17 mouse cellular contexts compared by ENCODE assay signal in genomic region chr6:115043657-115044500, GRCm38 (mm10). TPM values are rescaled to one million over a fixed set of nuclear protein-coding genes. Genes with fewer than 3 reads are reported as not detected.
DNase-seq lines count a peak whose midpoint lies in the region; ATAC-seq and TF ChIP-seq lines count a peak whose summit lies in the region.
"Had no signal": no experiment of that assay in that cellular context is flagged by ENCODE, and none has a peak within 500 bp of the region (broad histone marks: within the 10 kb centered on the region; RNA-seq: fewer than 3 reads in every experiment).

No protein-coding gene starts in this region.

- no peak for TF ChIP-seq CTCF in hindbrain, postnatal 0 days (IDR thresholded peaks at IDR 0.05; ENCODE audit: low read depth)

- 46% methylated on average over 14 of the region's 14 CpGs for WGBS in forebrain, embryonic 13.5 days
- 75% methylated on average over 14 of the region's 14 CpGs for WGBS in forebrain, embryonic 11.5 days
- WGBS in midbrain, embryonic 14.5 days = 63% methylated on average over 14 of the region's 14 CpGs
- WGBS in midbrain, embryonic 10.5 days = 78% methylated on average over 14 of the region's 14 CpGs
- WGBS in hindbrain, postnatal 0 days = 51% methylated on average over 14 of the region's 14 CpGs
- 40% methylated on average over 14 of the region's 14 CpGs for WGBS in neural tube, embryonic 15.5 days

- DNase-seq in forebrain, embryonic 11.5 days (ENCODE audit: low spot score) = no peak
- peak; percentile 45 for DNase-seq in midbrain, embryonic 14.5 days
- DNase-seq in midbrain, embryonic 10.5 days (ENCODE audit: low spot score) = no peak
- peak; percentile 46 for DNase-seq in hindbrain, postnatal 0 days (ENCODE audit: low spot score)
- no peak for DNase-seq in adrenal gland, postnatal 10 days
- DNase-seq in kidney, adult 8-10 months = no peak
- DNase-seq: cerebellum, adult 11-12 months; heart, adult 2 months; liver, embryonic 13.5 days; lung, postnatal 14 days; thymus, adult 18-20 months had no signal

- no peaks in the 10 kb centered on the region; the same call in 1 of the 2 replicates for H3K27me3 ChIP-seq in forebrain, embryonic 13.5 days
- H3K27me3 ChIP-seq in forebrain, embryonic 11.5 days (ENCODE audit: control insufficient read depth, insufficient read depth, low read length) = no peaks in the 10 kb centered on the region
- no peaks in the 10 kb centered on the region for H3K27me3 ChIP-seq in midbrain, embryonic 14.5 days (ENCODE audit: control insufficient read depth, insufficient read depth, low read length)
- H3K27me3 ChIP-seq in midbrain, embryonic 10.5 days (ENCODE audit: low read depth, poor library complexity, severe bottlenecking) = no peaks in the 10 kb centered on the region
- no peaks in the 10 kb centered on the region for H3K27me3 ChIP-seq in hindbrain, postnatal 0 days (ENCODE audit: insufficient read depth, low read length)
- no peaks in the 10 kb centered on the region for H3K27me3 ChIP-seq in neural tube, embryonic 15.5 days (replicated peaks)
- H3K27me3 ChIP-seq: embryonic facial prominence, embryonic 12.5 days; kidney, embryonic 15.5 days; liver, embryonic 13.5 days had no signal

- peaks cover 18% of the 10 kb centered on the region for H3K4me1 ChIP-seq in forebrain, embryonic 13.5 days
- H3K4me1 ChIP-seq in forebrain, embryonic 11.5 days (replicated peaks; ENCODE audit: control insufficient read depth, insufficient read depth, low read length) = no peaks in the 10 kb centered on the region
- H3K4me1 ChIP-seq in midbrain, embryonic 14.5 days (ENCODE audit: control insufficient read depth, insufficient read depth, low read length) = no peaks in the 10 kb centered on the region
- no peaks in the 10 kb centered on the region for H3K4me1 ChIP-seq in midbrain, embryonic 10.5 days
- H3K4me1 ChIP-seq in hindbrain, postnatal 0 days (ENCODE audit: insufficient read depth, low read length) = no peaks in the 10 kb centered on the region
- peaks cover 23% of the 10 kb centered on the region for H3K4me1 ChIP-seq in neural tube, embryonic 15.5 days
- H3K4me1 ChIP-seq: embryonic facial prominence, embryonic 12.5 days; kidney, embryonic 15.5 days; limb, embryonic 10.5 days; liver, embryonic 13.5 days had no signal

- H3K27ac ChIP-seq in forebrain, embryonic 13.5 days = peak overlapping the region; percentile 70
- no peak overlapping the region for H3K27ac ChIP-seq in forebrain, embryonic 11.5 days (ENCODE audit: low read depth, low read length)
- H3K27ac ChIP-seq in midbrain, embryonic 14.5 days (replicated peaks; ENCODE audit: low read depth, low read length) = peak overlapping the region; percentile 14; the same call in 1 of the 2 replicates
- H3K27ac ChIP-seq in midbrain, embryonic 10.5 days (replicated peaks) = no peak overlapping the region
- peak overlapping the region; percentile 11; the same call in 1 of the 2 replicates for H3K27ac ChIP-seq in hindbrain, postnatal 0 days
- peak overlapping the region; percentile 75 for H3K27ac ChIP-seq in neural tube, embryonic 15.5 days (replicated peaks)
- H3K27ac ChIP-seq: embryonic facial prominence, embryonic 12.5 days; heart, adult 2 months; kidney, embryonic 15.5 days; limb, embryonic 10.5 days; liver, embryonic 13.5 days had no signal

- peak; percentile 92 for ATAC-seq in forebrain, embryonic 13.5 days
- ATAC-seq in forebrain, embryonic 11.5 days (replicated peaks; ENCODE audit: low FRiP score) = no peak
- ATAC-seq in midbrain, embryonic 14.5 days (ENCODE audit: low FRiP score, low TSS enrichment) = no peak
- peak; percentile 38; the same call in 1 of the 2 replicates for ATAC-seq in hindbrain, postnatal 0 days
- peak; percentile 90 for ATAC-seq in neural tube, embryonic 15.5 days (ENCODE audit: low FRiP score)
- ATAC-seq: inflammation-experienced regulatory T-cells, adult 6 months had no signal

- no peaks in the 10 kb centered on the region for H3K36me3 ChIP-seq in forebrain, embryonic 13.5 days (ENCODE audit: poor library complexity, severe bottlenecking)
- no peaks in the 10 kb centered on the region for H3K36me3 ChIP-seq in forebrain, embryonic 11.5 days (ENCODE audit: control insufficient read depth, insufficient read depth, low read length)
- H3K36me3 ChIP-seq in midbrain, embryonic 14.5 days (ENCODE audit: control insufficient read depth, insufficient read depth, low read length) = no peaks in the 10 kb centered on the region
- H3K36me3 ChIP-seq in midbrain, embryonic 10.5 days = no peaks in the 10 kb centered on the region
- no peaks in the 10 kb centered on the region for H3K36me3 ChIP-seq in hindbrain, postnatal 0 days (ENCODE audit: insufficient read depth, low read length)
- H3K36me3 ChIP-seq in neural tube, embryonic 15.5 days = no peaks in the 10 kb centered on the region
- H3K36me3 ChIP-seq: embryonic facial prominence, embryonic 12.5 days; kidney, embryonic 15.5 days; limb, embryonic 10.5 days; liver, embryonic 13.5 days had no signal

- H3K9ac ChIP-seq in forebrain, embryonic 13.5 days = no peak overlapping the region
- H3K9ac ChIP-seq in forebrain, embryonic 11.5 days (ENCODE audit: low read length) = no peak overlapping the region
- no peak overlapping the region for H3K9ac ChIP-seq in midbrain, embryonic 14.5 days (replicated peaks; ENCODE audit: low read length)
- H3K9ac ChIP-seq in hindbrain, postnatal 0 days (replicated peaks; ENCODE audit: low read length) = no peak overlapping the region
- 0 out of 2 replicates have a peak overlapping the region, but pooled peaks have one; percentile 20 for H3K9ac ChIP-seq in neural tube, embryonic 15.5 days (replicated peaks)
- H3K9ac ChIP-seq: embryonic facial prominence, embryonic 12.5 days; kidney, embryonic 15.5 days; liver, embryonic 13.5 days had no signal

- H3K9me3 ChIP-seq in forebrain, embryonic 13.5 days (replicated peaks) = no peaks in the 10 kb centered on the region
- no peaks in the 10 kb centered on the region for H3K9me3 ChIP-seq in forebrain, embryonic 11.5 days (ENCODE audit: control insufficient read depth, low read length)
- H3K9me3 ChIP-seq in midbrain, embryonic 14.5 days (ENCODE audit: control insufficient read depth, low read length) = no peaks in the 10 kb centered on the region
- no peaks in the 10 kb centered on the region for H3K9me3 ChIP-seq in midbrain, embryonic 10.5 days (replicated peaks)
- H3K9me3 ChIP-seq in hindbrain, postnatal 0 days (ENCODE audit: low read length) = no peaks in the 10 kb centered on the region
- H3K9me3 ChIP-seq in neural tube, embryonic 15.5 days (replicated peaks) = no peaks in the 10 kb centered on the region
- H3K9me3 ChIP-seq: embryonic facial prominence, embryonic 12.5 days; kidney, embryonic 15.5 days; limb, embryonic 10.5 days; liver, embryonic 13.5 days had no signal

- H3K4me3 ChIP-seq in forebrain, embryonic 13.5 days = no peak overlapping the region
- H3K4me3 ChIP-seq in forebrain, embryonic 11.5 days (ENCODE audit: low read depth, low read length) = no peak overlapping the region
- H3K4me3 ChIP-seq in midbrain, embryonic 14.5 days (replicated peaks; ENCODE audit: low read depth, low read length) = no peak overlapping the region
- no peak overlapping the region for H3K4me3 ChIP-seq in midbrain, embryonic 10.5 days
- no peak overlapping the region for H3K4me3 ChIP-seq in hindbrain, postnatal 0 days (ENCODE audit: low read length)
- H3K4me3 ChIP-seq in neural tube, embryonic 15.5 days (replicated peaks) = no peak overlapping the region
- H3K4me3 ChIP-seq: embryonic facial prominence, embryonic 12.5 days; heart, adult 2 months; kidney, embryonic 15.5 days; limb, embryonic 10.5 days; liver, embryonic 13.5 days had no signal

- H3K4me2 ChIP-seq in forebrain, embryonic 13.5 days = no peak overlapping the region
- H3K4me2 ChIP-seq in forebrain, embryonic 11.5 days (ENCODE audit: low read depth, low read length, severe bottlenecking) = no peak overlapping the region
- no peak overlapping the region for H3K4me2 ChIP-seq in midbrain, embryonic 14.5 days (ENCODE audit: low read length)
- no peak overlapping the region for H3K4me2 ChIP-seq in hindbrain, postnatal 0 days (ENCODE audit: low read depth, low read length)
- H3K4me2 ChIP-seq in neural tube, embryonic 15.5 days = no peak overlapping the region
- H3K4me2 ChIP-seq: embryonic facial prominence, embryonic 12.5 days; kidney, embryonic 15.5 days; liver, embryonic 13.5 days had no signal

RNA-seq across cellular contexts. Expression of gene Tamm41, which starts 6.2 kb away (rescaled TPM):
- 70.9 and 72.4 TPM in 2 replicates for polyA plus RNA-seq in forebrain, embryonic 13.5 days (2015; fragmentation: Nextera tagmentation; extraction: Ambion mirVana)
- 79.0 and 84.6 TPM in 2 replicates for polyA plus RNA-seq in forebrain, embryonic 11.5 days (2014; fragmentation: Nextera tagmentation; extraction: Ambion mirVana)
- 53.4 and 55.1 TPM in 2 replicates for polyA plus RNA-seq in midbrain, embryonic 14.5 days (2014; fragmentation: Nextera tagmentation; extraction: Ambion mirVana)
- 85.6 and 100 TPM in 2 replicates for polyA plus RNA-seq in midbrain, embryonic 10.5 days (2016; fragmentation: Nextera tagmentation; extraction: Ambion mirVana)
- 44.3 and 51.1 TPM in 2 replicates for total RNA-seq in hindbrain, postnatal 0 days (2014; rRNA removed)
- polyA plus RNA-seq in hindbrain, postnatal 0 days (2015; fragmentation: Nextera tagmentation; extraction: Ambion mirVana) = 47.1 and 47.7 TPM in 2 replicates
- polyA plus RNA-seq in neural tube, embryonic 15.5 days (2015; fragmentation: Nextera tagmentation; extraction: Ambion mirVana) = 47.9 and 53.1 TPM in 2 replicates
- total RNA-seq in adrenal gland, postnatal 10 days (2021) = 10 to 100 TPM; 28.4 to 30.5 TPM

Comparison
In these comparisons a context has a peak if more than half of its experiments do, and no peak if none do; other contexts are left out.
1. ATAC-seq: peak in forebrain, embryonic 13.5 days (single experiment), hindbrain, postnatal 0 days (single experiment) and neural tube, embryonic 15.5 days (single experiment); none in forebrain, embryonic 11.5 days (single experiment) and midbrain, embryonic 14.5 days (single experiment).
2. H3K27ac ChIP-seq: peak in forebrain, embryonic 13.5 days (single experiment), midbrain, embryonic 14.5 days (single experiment), hindbrain, postnatal 0 days (single experiment) and neural tube, embryonic 15.5 days (single experiment); none in forebrain, embryonic 11.5 days (single experiment) and midbrain, embryonic 10.5 days (single experiment).
3. DNase-seq: peak in midbrain, embryonic 14.5 days (single experiment) and hindbrain, postnatal 0 days (single experiment); none in forebrain, embryonic 11.5 days (single experiment), midbrain, embryonic 10.5 days (single experiment), adrenal gland, postnatal 10 days (single experiment) and kidney, adult 8-10 months (0 of 2).